Mouse (Mus musculus) retina, postnatal 1 day (tissue): ENCODE results near the gene Sptbn2.
"Not testable (repeated sequence)": the region's sequence is repeated elsewhere in the genome, so short reads cannot be mapped to it uniquely, and the experiment has no call there.

Experiments used
- DNase-seq: peaks from one replicate; pipeline ENCODE4 v3.0.0-alpha.2; 2012

The Sptbn2 gene

GRCm38 (mm10) chr19:4733052-4733451 is 22.1 kb downstream of the Sptbn2 start:
- DNase-seq: no peak

- no peak for DNase-seq
These were observed 26.9 kb downstream of the Sptbn2 start for GRCm38 (mm10) chr19:4737866-4738265.

- DNase-seq: no peak
These were observed 28.1 kb downstream of the Sptbn2 start for GRCm38 (mm10) chr19:4739053-4739452.

GRCm38 (mm10) chr19:4739762-4740161 is 28.8 kb downstream of the Sptbn2 start:
- DNase-seq: no peak

GRCm38 (mm10) chr19:4741482-4741881 is 30.5 kb downstream of the Sptbn2 start:
- DNase-seq: no peak

- no peak for DNase-seq
These were observed 31.3 kb downstream of the Sptbn2 start for GRCm38 (mm10) chr19:4742229-4742628.

GRCm38 (mm10) chr19:4743524-4743923 is 32.6 kb downstream of the Sptbn2 start:
- peak; percentile 79 for DNase-seq

- no peak for DNase-seq
These were observed 33.1 kb downstream of the Sptbn2 start for GRCm38 (mm10) chr19:4744026-4744425.

GRCm38 (mm10) chr19:4745057-4745456 is 34.1 kb downstream of the Sptbn2 start:
- DNase-seq: no peak

- no peak for DNase-seq
These were observed 34.7 kb downstream of the Sptbn2 start for GRCm38 (mm10) chr19:4745681-4746080.

GRCm38 (mm10) chr19:4746611-4747010 is 35.6 kb downstream of the Sptbn2 start:
- DNase-seq: no peak

- DNase-seq: no peak
These were observed 36.8 kb downstream of the Sptbn2 start for GRCm38 (mm10) chr19:4747631-4748312.

GRCm38 (mm10) chr19:4748493-4748892 is 37.5 kb downstream of the Sptbn2 start:
- DNase-seq: no peak

- DNase-seq: no peak
These were observed 39.0 kb downstream of the Sptbn2 start for GRCm38 (mm10) chr19:4749975-4750374.

GRCm38 (mm10) chr19:4755565-4756192 is 44.7 kb downstream of the Sptbn2 start:
- peak; percentile 94 for DNase-seq

- DNase-seq: peak; percentile 99
These were observed 45.4 kb downstream of the Sptbn2 start, which contains the start of gene Rbm4b for GRCm38 (mm10) chr19:4756193-4756911. Gene Rbm4b (plus strand): TSS chr19:4756497.

GRCm38 (mm10) chr19:4756921-4757320 is 46.0 kb downstream of the Sptbn2 start:
- no peak for DNase-seq

GRCm38 (mm10) chr19:4760544-4760943 is 49.6 kb downstream of the Sptbn2 start:
- not testable (repeated sequence) for DNase-seq

GRCm38 (mm10) chr19:4762876-4763275 is 51.9 kb downstream of the Sptbn2 start:
- DNase-seq: no peak

- DNase-seq: no peak
These were observed 56.7 kb downstream of the Sptbn2 start for GRCm38 (mm10) chr19:4767507-4768148.

- no peak for DNase-seq
These were observed 61.8 kb downstream of the Sptbn2 start for GRCm38 (mm10) chr19:4772785-4773184.

GRCm38 (mm10) chr19:4782891-4783290 is 71.9 kb downstream of the Sptbn2 start:
- DNase-seq: no peak

- DNase-seq: no peak
These were observed 74.2 kb downstream of the Sptbn2 start for GRCm38 (mm10) chr19:4785206-4785605.
